ENCODE assay signal across 15 mouse cellular contexts in the genomic region with DNA sequence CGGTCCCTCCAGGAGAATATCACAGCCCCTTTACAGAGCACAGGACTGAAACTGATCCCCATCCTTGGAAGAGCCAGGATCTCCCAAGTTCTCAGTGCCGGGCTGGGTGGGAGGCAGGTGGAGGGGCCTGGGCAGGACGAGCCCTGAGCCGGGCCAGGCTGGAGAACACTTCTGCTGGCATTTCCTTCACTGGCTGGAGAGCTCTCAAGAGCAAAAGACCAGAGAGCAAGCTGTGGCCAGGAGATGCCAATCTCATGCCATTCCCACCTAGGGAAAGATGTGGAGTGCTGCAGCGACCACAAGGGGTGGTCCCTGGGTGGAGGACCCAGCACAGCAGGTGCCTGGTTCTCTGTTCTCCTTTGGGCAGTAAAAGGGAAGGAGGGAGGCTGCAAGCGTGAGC. TPM values are rescaled to one million over a fixed set of nuclear protein-coding genes. Genes with fewer than 3 reads are reported as not detected.
A peak's percentile ranks its signal among the peaks of the same experiment; 100 is the strongest.
DNase-seq lines count a peak whose midpoint lies in the region; ATAC-seq lines count a peak whose summit lies in the region.
"Had no signal": no experiment of that assay in that cellular context is flagged by ENCODE, and none has a peak within 500 bp of the region (broad histone marks: within the 10 kb centered on the region; RNA-seq: fewer than 3 reads in every experiment).

No protein-coding gene starts in this region.

- no peak overlapping the region for H3K4me3 ChIP-seq in embryonic facial prominence, embryonic 13.5 days
- H3K4me3 ChIP-seq in embryonic facial prominence, embryonic 10.5 days = no peak overlapping the region
- H3K4me3 ChIP-seq in hindbrain, embryonic 13.5 days = no peak overlapping the region
- no peak overlapping the region for H3K4me3 ChIP-seq in hindbrain, embryonic 10.5 days
- H3K4me3 ChIP-seq in intestine, embryonic 16.5 days (ENCODE audit: low read length) = no peak overlapping the region
- H3K4me3 ChIP-seq in lung, embryonic 15.5 days = no peak overlapping the region
- H3K4me3 ChIP-seq: hindbrain, embryonic 15.5 days; midbrain, embryonic 13.5 days had no signal

- WGBS in embryonic facial prominence, embryonic 13.5 days = 78% methylated on average over 6 of the region's 6 CpGs
- 77% methylated on average over 6 of the region's 6 CpGs for WGBS in embryonic facial prominence, embryonic 10.5 days
- 85% methylated on average over 6 of the region's 6 CpGs for WGBS in hindbrain, embryonic 13.5 days
- WGBS in hindbrain, embryonic 10.5 days = 83% methylated on average over 6 of the region's 6 CpGs
- WGBS in intestine, embryonic 16.5 days = 69% methylated on average over 6 of the region's 6 CpGs
- WGBS in lung, embryonic 15.5 days = 54% methylated on average over 6 of the region's 6 CpGs

- no peak overlapping the region for H3K9ac ChIP-seq in embryonic facial prominence, embryonic 13.5 days
- peak overlapping the region; percentile 44 for H3K9ac ChIP-seq in hindbrain, embryonic 13.5 days
- peak overlapping the region; percentile 46 for H3K9ac ChIP-seq in intestine, embryonic 16.5 days (ENCODE audit: low read depth, low read length)
- no peak overlapping the region for H3K9ac ChIP-seq in lung, embryonic 15.5 days
- H3K9ac ChIP-seq: hindbrain, embryonic 15.5 days had no signal

- H3K36me3 ChIP-seq in embryonic facial prominence, embryonic 13.5 days = no peaks in the 10 kb centered on the region
- H3K36me3 ChIP-seq in embryonic facial prominence, embryonic 10.5 days (replicated peaks) = peaks cover 18% of the 10 kb centered on the region
- H3K36me3 ChIP-seq in hindbrain, embryonic 13.5 days = no peaks in the 10 kb centered on the region
- H3K36me3 ChIP-seq in hindbrain, embryonic 10.5 days = peaks cover 18% of the 10 kb centered on the region
- no peaks in the 10 kb centered on the region for H3K36me3 ChIP-seq in intestine, embryonic 16.5 days (ENCODE audit: control insufficient read depth, insufficient read depth, low read length)
- no peaks in the 10 kb centered on the region for H3K36me3 ChIP-seq in lung, embryonic 15.5 days
- H3K36me3 ChIP-seq: hindbrain, embryonic 15.5 days; midbrain, embryonic 13.5 days had no signal

- H3K9me3 ChIP-seq in embryonic facial prominence, embryonic 13.5 days = no peaks in the 10 kb centered on the region
- no peaks in the 10 kb centered on the region for H3K9me3 ChIP-seq in embryonic facial prominence, embryonic 10.5 days
- H3K9me3 ChIP-seq in hindbrain, embryonic 13.5 days = no peaks in the 10 kb centered on the region
- H3K9me3 ChIP-seq in hindbrain, embryonic 10.5 days = no peaks in the 10 kb centered on the region
- H3K9me3 ChIP-seq in intestine, embryonic 16.5 days (ENCODE audit: control insufficient read depth, low read length) = no peaks in the 10 kb centered on the region
- no peaks in the 10 kb centered on the region for H3K9me3 ChIP-seq in lung, embryonic 15.5 days
- H3K9me3 ChIP-seq: hindbrain, embryonic 15.5 days; midbrain, embryonic 13.5 days had no signal

- DNase-seq in embryonic facial prominence, embryonic 10.5 days (ENCODE audit: low spot score) = no peak
- DNase-seq in hindbrain, embryonic 10.5 days (ENCODE audit: low spot score) = no peak
- no peak for DNase-seq in MN1 (ENCODE audit: low spot score)
- DNase-seq in layer of hippocampus, postnatal 10 days (ENCODE audit: low spot score in 2 of 2) = no peak
- DNase-seq: cerebellum, adult 9-10 months; right cerebral cortex, postnatal 4 days; thymus, adult 18-20 months had no signal

- no peak overlapping the region for H3K4me2 ChIP-seq in embryonic facial prominence, embryonic 13.5 days
- H3K4me2 ChIP-seq in hindbrain, embryonic 13.5 days = no peak overlapping the region
- no peak overlapping the region for H3K4me2 ChIP-seq in intestine, embryonic 16.5 days (ENCODE audit: low read depth, low read length)
- H3K4me2 ChIP-seq in lung, embryonic 15.5 days = no peak overlapping the region
- H3K4me2 ChIP-seq: hindbrain, embryonic 15.5 days; midbrain, embryonic 13.5 days had no signal

- peak overlapping the region; percentile 36; the same call in 1 of the 2 replicates for H3K27ac ChIP-seq in embryonic facial prominence, embryonic 13.5 days
- no peak overlapping the region; the same call in 1 of the 2 replicates for H3K27ac ChIP-seq in embryonic facial prominence, embryonic 10.5 days (replicated peaks)
- H3K27ac ChIP-seq in hindbrain, embryonic 13.5 days = peak overlapping the region; percentile 55
- H3K27ac ChIP-seq in hindbrain, embryonic 10.5 days = no peak overlapping the region
- H3K27ac ChIP-seq in intestine, embryonic 16.5 days (ENCODE audit: low read length) = peak overlapping the region; percentile 88
- peak overlapping the region; percentile 79 for H3K27ac ChIP-seq in lung, embryonic 15.5 days
- H3K27ac ChIP-seq: hindbrain, embryonic 15.5 days; midbrain, embryonic 13.5 days had no signal

- H3K27me3 ChIP-seq in embryonic facial prominence, embryonic 13.5 days = no peaks in the 10 kb centered on the region
- no peaks in the 10 kb centered on the region for H3K27me3 ChIP-seq in embryonic facial prominence, embryonic 10.5 days (replicated peaks; ENCODE audit: low read depth, poor library complexity, severe bottlenecking)
- H3K27me3 ChIP-seq in hindbrain, embryonic 13.5 days = no peaks in the 10 kb centered on the region
- no peaks in the 10 kb centered on the region for H3K27me3 ChIP-seq in hindbrain, embryonic 10.5 days (ENCODE audit: insufficient read depth, poor library complexity, severe bottlenecking)
- no peaks in the 10 kb centered on the region for H3K27me3 ChIP-seq in intestine, embryonic 16.5 days (replicated peaks; ENCODE audit: control insufficient read depth, insufficient read depth, low read length)
- H3K27me3 ChIP-seq in lung, embryonic 15.5 days = no peaks in the 10 kb centered on the region
- H3K27me3 ChIP-seq: hindbrain, embryonic 15.5 days; midbrain, embryonic 13.5 days had no signal

- ATAC-seq in embryonic facial prominence, embryonic 13.5 days (ENCODE audit: insufficient number of reproducible peaks, insufficient read depth, low FRiP score, low TSS enrichment, low read depth) = no peak
- no peak for ATAC-seq in hindbrain, embryonic 13.5 days (ENCODE audit: low FRiP score)
- no peak for ATAC-seq in intestine, embryonic 16.5 days
- ATAC-seq in lung, embryonic 15.5 days (ENCODE audit: borderline replicate concordance, extremely low read depth, low FRiP score, low TSS enrichment) = no peak
- ATAC-seq: midbrain, embryonic 13.5 days had no signal

- peaks cover 71% of the 10 kb centered on the region for H3K4me1 ChIP-seq in embryonic facial prominence, embryonic 13.5 days
- peaks cover 71% of the 10 kb centered on the region for H3K4me1 ChIP-seq in embryonic facial prominence, embryonic 10.5 days
- H3K4me1 ChIP-seq in hindbrain, embryonic 13.5 days (replicated peaks) = peaks cover 72% of the 10 kb centered on the region
- H3K4me1 ChIP-seq in hindbrain, embryonic 10.5 days (replicated peaks) = peaks cover 72% of the 10 kb centered on the region
- peaks cover 70% of the 10 kb centered on the region for H3K4me1 ChIP-seq in intestine, embryonic 16.5 days (ENCODE audit: control insufficient read depth, insufficient read depth, low read length)
- H3K4me1 ChIP-seq in lung, embryonic 15.5 days = peaks cover 78% of the 10 kb centered on the region

RNA-seq across cellular contexts. Expression of a gene that starts 12.9 kb away (rescaled TPM):
- polyA plus RNA-seq in embryonic facial prominence, embryonic 13.5 days (2015; fragmentation: Nextera tagmentation; extraction: Ambion mirVana) = 32.8 and 33.3 TPM in 2 replicates
- 36.0 and 38.9 TPM in 2 replicates for polyA plus RNA-seq in embryonic facial prominence, embryonic 10.5 days (2016; fragmentation: Nextera tagmentation; extraction: Ambion mirVana)
- 20.7 and 21.6 TPM in 2 replicates for polyA plus RNA-seq in hindbrain, embryonic 13.5 days (2015; fragmentation: Nextera tagmentation; extraction: Ambion mirVana)
- 34.0 and 44.0 TPM in 2 replicates for polyA plus RNA-seq in hindbrain, embryonic 10.5 days (2016; fragmentation: Nextera tagmentation; extraction: Ambion mirVana)
- 7.8 and 9.7 TPM in 2 replicates for polyA plus RNA-seq in intestine, embryonic 16.5 days (2015; fragmentation: Nextera tagmentation; extraction: Ambion mirVana)
- polyA plus RNA-seq in lung, embryonic 15.5 days (2015; fragmentation: Nextera tagmentation; extraction: Ambion mirVana) = 21.3 and 21.6 TPM in 2 replicates
- total RNA-seq in layer of hippocampus, postnatal 10 days (2021) = 10 to 100 TPM; 58.4 to 61.9 TPM

RNA-seq across cellular contexts. Expression of a gene that starts 13.0 kb away (rescaled TPM):
- 35.8 and 36.0 TPM in 2 replicates for polyA plus RNA-seq in embryonic facial prominence, embryonic 13.5 days (2015; fragmentation: Nextera tagmentation; extraction: Ambion mirVana)
- 70.1 and 75.8 TPM in 2 replicates for polyA plus RNA-seq in embryonic facial prominence, embryonic 10.5 days (2016; fragmentation: Nextera tagmentation; extraction: Ambion mirVana)
- polyA plus RNA-seq in hindbrain, embryonic 13.5 days (2015; fragmentation: Nextera tagmentation; extraction: Ambion mirVana) = 21.5 and 22.1 TPM in 2 replicates
- polyA plus RNA-seq in hindbrain, embryonic 10.5 days (2016; fragmentation: Nextera tagmentation; extraction: Ambion mirVana) = 51.8 and 66.0 TPM in 2 replicates
- polyA plus RNA-seq in intestine, embryonic 16.5 days (2015; fragmentation: Nextera tagmentation; extraction: Ambion mirVana) = 51.2 and 55.4 TPM in 2 replicates
- 55.4 and 60.8 TPM in 2 replicates for polyA plus RNA-seq in lung, embryonic 15.5 days (2015; fragmentation: Nextera tagmentation; extraction: Ambion mirVana)
- 10 to 100 TPM; 11.7 to 13.0 TPM for total RNA-seq in layer of hippocampus, postnatal 10 days (2021)

RNA-seq across cellular contexts. Expression of a gene that starts 37.9 kb away (rescaled TPM):
- polyA plus RNA-seq in embryonic facial prominence, embryonic 13.5 days (2015; fragmentation: Nextera tagmentation; extraction: Ambion mirVana) = 0.18 TPM in 1 of 2 replicates, not detected in the other
- 0.10 TPM in 1 of 2 replicates, not detected in the other for polyA plus RNA-seq in embryonic facial prominence, embryonic 10.5 days (2016; fragmentation: Nextera tagmentation; extraction: Ambion mirVana)
- polyA plus RNA-seq in hindbrain, embryonic 13.5 days (2015; fragmentation: Nextera tagmentation; extraction: Ambion mirVana) = 0.13 TPM in 1 of 2 replicates, not detected in the other
- polyA plus RNA-seq in hindbrain, embryonic 10.5 days (2016; fragmentation: Nextera tagmentation; extraction: Ambion mirVana) = 0.10 TPM in 1 of 2 replicates, not detected in the other
- 0.09 and 0.20 TPM in 2 replicates for polyA plus RNA-seq in intestine, embryonic 16.5 days (2015; fragmentation: Nextera tagmentation; extraction: Ambion mirVana)
- polyA plus RNA-seq in lung, embryonic 15.5 days (2015; fragmentation: Nextera tagmentation; extraction: Ambion mirVana) = not detected in 2 replicates
- total RNA-seq in layer of hippocampus, postnatal 10 days (2021) = under 1 TPM; 0.42 to 0.46 TPM
- polyA plus RNA-seq: limb, embryonic 11.5 days; midbrain, embryonic 13.5 days had no signal

RNA-seq across cellular contexts. Expression of a gene that starts 44.3 kb away (rescaled TPM):
- polyA plus RNA-seq in embryonic facial prominence, embryonic 13.5 days (2015; fragmentation: Nextera tagmentation; extraction: Ambion mirVana) = not detected in 2 replicates
- not detected in 2 replicates for polyA plus RNA-seq in embryonic facial prominence, embryonic 10.5 days (2016; fragmentation: Nextera tagmentation; extraction: Ambion mirVana)
- not detected in 2 replicates for polyA plus RNA-seq in hindbrain, embryonic 13.5 days (2015; fragmentation: Nextera tagmentation; extraction: Ambion mirVana)
- not detected in 2 replicates for polyA plus RNA-seq in hindbrain, embryonic 10.5 days (2016; fragmentation: Nextera tagmentation; extraction: Ambion mirVana)
- 94.3 and 150 TPM in 2 replicates for polyA plus RNA-seq in intestine, embryonic 16.5 days (2015; fragmentation: Nextera tagmentation; extraction: Ambion mirVana)
- 0.53 TPM in 1 of 2 replicates, not detected in the other for polyA plus RNA-seq in lung, embryonic 15.5 days (2015; fragmentation: Nextera tagmentation; extraction: Ambion mirVana)
- total RNA-seq in layer of hippocampus, postnatal 10 days (2021) = not detected
- polyA plus RNA-seq: hindbrain, embryonic 15.5 days; limb, embryonic 11.5 days; midbrain, embryonic 13.5 days had no signal

RNA-seq across cellular contexts. Expression of a gene that starts 46.1 kb away (rescaled TPM):
- 0.23 TPM in 1 of 2 replicates, not detected in the other for polyA plus RNA-seq in embryonic facial prominence, embryonic 13.5 days (2015; fragmentation: Nextera tagmentation; extraction: Ambion mirVana)
- not detected in 2 replicates for polyA plus RNA-seq in embryonic facial prominence, embryonic 10.5 days (2016; fragmentation: Nextera tagmentation; extraction: Ambion mirVana)
- polyA plus RNA-seq in hindbrain, embryonic 13.5 days (2015; fragmentation: Nextera tagmentation; extraction: Ambion mirVana) = not detected in 2 replicates
- not detected in 2 replicates for polyA plus RNA-seq in hindbrain, embryonic 10.5 days (2016; fragmentation: Nextera tagmentation; extraction: Ambion mirVana)
- polyA plus RNA-seq in intestine, embryonic 16.5 days (2015; fragmentation: Nextera tagmentation; extraction: Ambion mirVana) = not detected in 2 replicates
- polyA plus RNA-seq in lung, embryonic 15.5 days (2015; fragmentation: Nextera tagmentation; extraction: Ambion mirVana) = not detected in 2 replicates
- 1 to 10 TPM; 1.5 to 2.1 TPM for total RNA-seq in layer of hippocampus, postnatal 10 days (2021)
- polyA plus RNA-seq: large intestine, adult 2 months; limb, embryonic 11.5 days; midbrain, embryonic 13.5 days had no signal

Comparison
In these comparisons a context has a peak if more than half of its experiments do, and no peak if none do; other contexts are left out.
1. H3K27ac ChIP-seq: peak in embryonic facial prominence, embryonic 13.5 days (single experiment), hindbrain, embryonic 13.5 days (single experiment), intestine, embryonic 16.5 days (single experiment) and lung, embryonic 15.5 days (single experiment); none in embryonic facial prominence, embryonic 10.5 days (single experiment) and hindbrain, embryonic 10.5 days (single experiment).
2. H3K9ac ChIP-seq: peak in hindbrain, embryonic 13.5 days (single experiment) and intestine, embryonic 16.5 days (single experiment); none in embryonic facial prominence, embryonic 13.5 days (single experiment) and lung, embryonic 15.5 days (single experiment).